Mouse (Mus musculus) thymus, adult 2 months (tissue): ENCODE results near the gene Gm37240.

Experiments
- CTCF ChIP-seq: fragments of 200-500 bp; IDR thresholded peaks from 2 replicates; pipeline ENCODE4 v1.5.1; 2012; ENCODE audit warnings: mild to moderate bottlenecking, control low read depth, low read length, moderate library complexity, borderline replicate concordance; ENCODE audit not compliant: control insufficient read depth, poor library complexity, insufficient read depth; ENCODE audit errors: extremely low read depth
- POLR2A ChIP-seq: fragments of 200-500 bp; IDR thresholded peaks from 2 replicates; pipeline ENCODE4 v1.6.1; 2012; ENCODE audit warnings: mild to moderate bottlenecking, low read length, control low read depth, moderate library complexity; ENCODE audit not compliant: control insufficient read depth, poor library complexity, insufficient read depth; ENCODE audit errors: extremely low read depth

GRCm38 (mm10) chr3:84978676-84979075 is 908.6 kb downstream of the Gm37240 start:
- no peak for TF ChIP-seq CTCF
- no peak for TF ChIP-seq POLR2A
